Mouse (Mus musculus): ENCODE measurements around the gene Gm20683.
A peak's percentile ranks its signal among the peaks of the same experiment; 100 is the strongest.

Gene Gm20683

DNA sequence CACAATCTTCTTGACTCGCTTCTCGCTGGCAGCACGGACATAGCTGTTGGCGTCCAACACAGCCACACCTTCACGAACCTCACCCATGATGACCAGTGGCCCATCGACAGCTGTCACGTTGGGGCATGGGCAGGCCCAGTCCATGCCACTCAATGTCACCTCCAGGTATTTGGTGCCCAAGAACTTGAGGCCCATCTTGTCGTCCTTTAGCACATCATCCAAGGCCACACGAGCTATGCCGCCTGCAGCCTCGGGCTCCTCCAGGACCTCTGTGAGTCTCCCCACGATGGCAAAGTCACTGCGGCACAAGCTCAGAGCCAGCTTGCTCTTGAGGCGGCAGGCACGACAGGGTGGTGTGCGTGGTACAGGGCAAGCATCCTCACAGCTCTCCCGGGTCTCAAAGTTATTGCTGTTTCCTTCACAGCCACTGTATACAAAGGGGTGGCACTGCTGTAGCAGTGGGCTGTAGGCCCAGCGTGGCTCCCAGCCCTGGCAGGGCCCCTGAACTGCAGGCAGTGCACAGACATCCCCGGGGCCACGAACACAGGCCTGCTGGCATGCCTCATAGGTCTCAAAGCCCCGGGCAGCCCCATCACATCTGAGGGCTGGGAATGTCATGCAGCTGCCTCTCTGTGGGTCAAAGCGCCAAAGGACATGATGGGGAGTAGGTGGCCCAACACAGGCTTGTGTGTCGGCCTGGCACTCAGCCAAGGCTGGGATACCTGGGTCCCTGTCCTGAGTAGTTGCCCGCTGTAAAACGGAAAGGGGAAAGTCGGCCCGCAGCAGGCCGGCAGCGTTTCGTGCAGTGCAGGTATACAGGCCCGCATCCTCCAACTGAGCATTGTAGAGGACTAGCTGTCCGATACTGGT, 36.4 kb upstream of the Gm20683 start:
- no peak for TF ChIP-seq GATA4 (IDR thresholded peaks at IDR 0.05; ENCODE audit: insufficient replicate concordance, low read length)

- no peak for TF ChIP-seq GATA4 (IDR thresholded peaks at IDR 0.05; ENCODE audit: insufficient replicate concordance, low read length)
Observed at GRCm38 (mm10) chr17:25877025-25877424, 35.5 kb upstream of the Gm20683 start.

DNA sequence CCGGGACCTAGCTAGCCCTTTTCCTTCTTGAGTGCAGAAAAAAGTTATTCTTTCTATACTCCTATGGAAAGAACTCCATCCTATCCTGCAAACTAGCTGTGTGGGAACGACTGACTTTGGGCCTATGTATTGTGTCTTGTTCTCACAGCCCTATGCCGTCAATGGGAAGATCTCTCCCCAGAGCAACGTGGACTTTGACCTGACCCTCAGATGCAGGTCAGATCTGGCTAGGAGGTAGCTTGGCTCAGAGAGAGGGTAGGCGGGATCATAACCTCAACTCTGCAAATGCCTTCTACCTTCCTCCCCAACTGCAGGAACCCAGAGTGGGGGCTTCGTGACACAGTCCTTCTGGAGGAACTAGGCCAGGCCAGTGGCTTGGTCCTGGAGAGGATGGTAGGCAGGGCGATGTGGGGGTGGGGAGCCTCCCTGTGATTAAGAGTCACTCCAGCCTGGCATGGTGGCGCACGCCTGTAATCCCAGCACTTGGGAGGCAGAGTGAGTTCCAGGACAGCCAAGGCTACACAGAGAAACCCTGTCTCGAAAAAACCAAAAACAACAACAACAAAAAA, 34.9 kb upstream of the Gm20683 start:
- no peak for TF ChIP-seq GATA4 (IDR thresholded peaks at IDR 0.05; ENCODE audit: insufficient replicate concordance, low read length)

GRCm38 (mm10) chr17:25875171-25876136, 33.9 kb upstream of the Gm20683 start:
- TF ChIP-seq GATA4 (IDR thresholded peaks at IDR 0.05; ENCODE audit: insufficient replicate concordance, low read length), result peak; percentile 21; the same call in 1 of the 2 replicates

DNA sequence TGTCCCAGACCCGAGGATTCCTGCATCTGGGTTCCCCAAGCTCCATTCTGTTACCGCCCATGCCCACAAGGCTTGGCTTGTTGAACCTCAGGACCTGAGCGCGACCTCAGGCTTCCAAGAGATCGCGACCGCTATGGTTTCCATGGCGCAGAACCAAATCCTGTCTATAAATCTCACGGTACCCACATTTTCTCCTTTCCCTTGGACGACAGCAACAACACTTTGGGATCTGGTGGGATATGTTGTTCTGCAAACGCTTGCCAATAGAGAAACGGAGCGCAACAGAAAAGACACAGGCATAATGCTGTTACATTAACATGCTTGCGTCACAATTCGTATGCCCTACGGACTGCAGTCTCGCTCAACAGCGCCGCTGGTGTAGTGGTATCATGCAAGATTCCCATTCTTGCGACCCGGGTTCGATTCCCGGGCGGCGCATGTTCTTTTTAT, 33.2 kb upstream of the Gm20683 start, which contains the start of gene Mettl26:
Gene Mettl26, plus strand, starts transcription at position 354 of the 450 bp plus-strand sequence.
- no peak for TF ChIP-seq GATA4 (IDR thresholded peaks at IDR 0.05; ENCODE audit: insufficient replicate concordance, low read length)

GRCm38 (mm10) chr17:25874148-25874720, 32.7 kb upstream of the Gm20683 start:
- TF ChIP-seq GATA4 (IDR thresholded peaks at IDR 0.05; ENCODE audit: insufficient replicate concordance, low read length), result no peak

- TF ChIP-seq GATA4 (IDR thresholded peaks at IDR 0.05; ENCODE audit: insufficient replicate concordance, low read length), result no peak
Observed at GRCm38 (mm10) chr17:25873405-25874147, 32.0 kb upstream of the Gm20683 start.

GRCm38 (mm10) chr17:25872676-25873075, 31.1 kb upstream of the Gm20683 start:
- TF ChIP-seq GATA4 (IDR thresholded peaks at IDR 0.05; ENCODE audit: insufficient replicate concordance, low read length), result no peak

DNA sequence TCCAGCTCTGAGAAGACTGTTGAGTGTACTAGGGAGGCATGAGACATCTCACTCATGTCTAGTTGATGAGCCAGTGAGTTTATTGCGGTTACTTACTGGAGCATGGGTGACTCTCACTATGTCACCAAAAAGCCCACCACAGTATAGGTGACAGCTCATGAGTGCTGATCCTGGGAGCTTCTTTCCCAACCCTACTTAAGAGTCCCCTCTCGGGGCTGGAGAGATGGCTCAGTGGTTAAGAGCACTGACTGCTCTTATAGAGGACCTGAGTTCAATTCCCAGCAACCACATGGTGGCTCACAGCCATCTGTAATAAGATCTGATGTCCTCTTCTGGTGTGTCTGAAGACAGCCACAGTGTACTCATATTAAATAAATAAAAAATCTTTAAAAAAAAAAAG, 28.4 kb upstream of the Gm20683 start:
- TF ChIP-seq GATA4 (IDR thresholded peaks at IDR 0.05; ENCODE audit: insufficient replicate concordance, low read length), result no peak

- TF ChIP-seq GATA4 (IDR thresholded peaks at IDR 0.05; ENCODE audit: insufficient replicate concordance, low read length), result no peak
Observed at GRCm38 (mm10) chr17:25869498-25869897, 27.9 kb upstream of the Gm20683 start.

GRCm38 (mm10) chr17:25868601-25869191, 27.1 kb upstream of the Gm20683 start, which contains the start of gene Mcrip2:
Mcrip2 (minus strand) TSS chr17:25868764.
- TF ChIP-seq GATA4 (IDR thresholded peaks at IDR 0.05; ENCODE audit: insufficient replicate concordance, low read length), result no peak; the same call in 1 of the 2 replicates

DNA sequence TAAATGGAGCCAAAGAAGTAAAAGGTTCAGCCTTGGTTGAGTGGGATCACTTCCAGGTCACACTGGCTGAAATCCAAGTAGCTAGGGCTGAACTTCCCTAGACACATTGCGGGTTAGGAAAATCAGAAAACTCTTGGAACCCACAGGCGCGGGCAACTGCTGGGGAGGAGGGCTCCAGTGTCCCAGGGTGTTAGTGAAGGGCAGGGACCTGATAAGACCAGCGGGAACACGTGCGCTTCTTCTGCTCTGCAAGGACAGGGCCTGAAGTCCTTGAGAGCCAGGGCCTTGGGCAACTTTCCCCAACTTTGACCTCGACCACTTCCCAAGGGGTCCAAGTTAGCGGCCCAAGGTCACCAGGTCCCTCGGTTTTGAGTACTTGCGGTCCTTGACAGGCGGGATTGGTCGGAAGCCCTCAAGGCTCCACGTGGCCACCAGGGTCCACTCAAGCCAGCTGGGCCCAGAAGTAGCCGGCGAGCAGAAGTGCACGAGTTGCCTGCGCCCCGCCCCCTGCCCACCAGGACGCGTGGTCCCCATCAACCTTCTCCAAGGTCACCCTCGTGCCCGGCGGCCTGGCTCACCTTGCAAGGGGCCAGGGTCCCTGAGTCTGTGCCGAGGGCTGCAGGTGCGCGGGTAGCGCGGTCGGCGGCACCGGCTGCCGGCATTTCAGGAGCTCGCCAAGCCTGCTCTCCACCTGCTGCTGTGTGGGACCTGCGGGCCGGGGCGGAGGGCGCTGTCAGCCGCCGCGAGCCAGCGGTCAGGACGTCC, 26.5 kb upstream of the Gm20683 start:
- peak; percentile 35; the same call in 1 of the 2 replicates for TF ChIP-seq GATA4 (IDR thresholded peaks at IDR 0.05; ENCODE audit: insufficient replicate concordance, low read length)

GRCm38 (mm10) chr17:25867509-25867835, 25.9 kb upstream of the Gm20683 start:
- TF ChIP-seq GATA4 (IDR thresholded peaks at IDR 0.05; ENCODE audit: insufficient replicate concordance, low read length), result no peak
